Mouse (Mus musculus): ENCODE measurements around the gene Zbtb40.

DNA sequence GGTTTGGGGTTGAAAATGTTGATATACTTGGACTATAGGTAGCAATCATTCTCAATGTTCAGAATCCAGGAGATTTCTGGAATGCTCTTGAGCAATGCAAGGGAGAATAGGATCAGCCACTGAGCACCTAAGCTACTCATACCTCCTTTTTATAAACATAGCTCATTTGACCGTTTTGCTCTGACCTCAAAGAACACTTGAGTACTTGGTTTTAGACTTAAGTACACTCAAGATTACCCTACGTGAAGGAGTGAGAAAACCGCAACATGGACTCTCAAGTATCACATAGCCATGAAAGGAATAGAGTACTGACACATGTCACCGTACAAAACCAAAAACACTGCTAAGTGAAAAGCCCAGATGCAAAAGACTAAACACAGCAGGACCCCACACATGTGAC is 32.8 kb upstream of the Zbtb40 start:
- TF ChIP-seq CTCF (IDR thresholded peaks at IDR 0.05; ENCODE audit: low read depth, low read length) (no peak), POLR2A (IDR thresholded peaks at IDR 0.05; ENCODE audit: borderline replicate concordance, low read depth, low read length) (no peak)

Measured in bone marrow macrophage, adult 2 months (primary cell).